Mouse (Mus musculus) ES-Bruce4 (cell line): ENCODE measurements around the gene Fgfr2. TPM values are rescaled to one million over a fixed set of nuclear protein-coding genes. Genes with fewer than 3 reads are reported as not detected.

Experiments used
- H3K27ac ChIP-seq: 2 replicates; pipeline ENCODE4 v1.5.1; 2012; ENCODE audit warnings: low read length, inconsistent platforms; ENCODE audit not compliant: insufficient read depth
- H3K27me3 ChIP-seq: 2 replicates; pipeline ENCODE4 v1.6.1; 2012; ENCODE audit warnings: mild to moderate bottlenecking, low read length, inconsistent platforms; ENCODE audit not compliant: control insufficient read depth, poor library complexity, insufficient read depth, severe bottlenecking
- H3K36me3 ChIP-seq: 2 replicates; pipeline ENCODE4 v1.6.1; 2012; ENCODE audit warnings: inconsistent platforms, mild to moderate bottlenecking, low read length, moderate library complexity; ENCODE audit not compliant: control insufficient read depth, poor library complexity, insufficient read depth, severe bottlenecking
- H3K4me1 ChIP-seq: one replicate; pipeline ENCODE4 v1.8.1; 2011; ENCODE audit warnings: low read length; ENCODE audit not compliant: control insufficient read depth, insufficient read depth
- H3K4me3 ChIP-seq: 2 replicates; pipeline ENCODE4 v1.5.1; 2011; ENCODE audit warnings: low read depth, mild to moderate bottlenecking, low read length
- H3K9ac ChIP-seq: 2 replicates; pipeline ENCODE4 v1.6.1; 2012; ENCODE audit warnings: low read depth, mild to moderate bottlenecking, inconsistent platforms; ENCODE audit not compliant: poor library complexity, severe bottlenecking
- H3K9me3 ChIP-seq: replicated peaks from 2 replicates; pipeline ENCODE4 v1.6.1; 2012; ENCODE audit warnings: mild to moderate bottlenecking, low read length, inconsistent platforms; ENCODE audit not compliant: control insufficient read depth, poor library complexity, insufficient read depth, severe bottlenecking
- CTCF ChIP-seq: IDR thresholded peaks from one replicate; pipeline ENCODE4 v1.8.1; 2011; ENCODE audit warnings: low read depth, low read length
- EP300 ChIP-seq: IDR thresholded peaks from 2 replicates; pipeline ENCODE4 v1.6.1; 2011; ENCODE audit warnings: low read depth, low read length; ENCODE audit not compliant: insufficient read depth
- POLR2A ChIP-seq: IDR thresholded peaks from one replicate; pipeline ENCODE4 v1.8.1; 2011; ENCODE audit warnings: low read length; ENCODE audit not compliant: insufficient read depth
- polyA plus RNA-seq: library from polyadenylated mRNA; stranded (reverse); fragments of >200 nt; gene quantifications from 2 replicates; pipeline ENCODE4 v1.2.4, GENCODE M21; 2011; ENCODE audit warnings: low read depth; ENCODE audit not compliant: missing spikeins, insufficient read depth, insufficient read length

Gene Fgfr2
- polyA plus RNA-seq, 1 experiment: 34.8 TPM

DNA sequence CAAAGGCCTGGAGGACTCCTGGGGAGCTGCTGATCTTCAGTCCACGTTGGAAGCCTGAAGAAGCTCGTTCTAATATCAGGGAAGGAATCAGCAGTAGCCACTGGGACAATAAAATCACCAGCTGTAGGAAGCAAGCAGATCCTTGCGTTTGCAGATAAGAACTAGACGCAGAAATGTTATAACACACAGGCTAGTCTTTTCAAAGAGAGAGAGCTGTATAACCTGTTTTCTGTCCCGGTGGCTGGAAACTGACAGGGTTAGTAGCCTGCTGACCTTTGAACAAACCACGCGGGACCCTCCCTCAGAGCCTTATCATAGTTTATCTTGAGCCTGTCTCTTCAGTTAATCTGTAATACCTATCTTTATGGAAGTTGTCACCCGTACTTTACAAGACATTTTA, 736.8 kb downstream of the Fgfr2 start:
- no peaks in the 10 kb centered on the region for H3K36me3 ChIP-seq
- no peaks in the 10 kb centered on the region for H3K27me3 ChIP-seq
- no peak overlapping the region for H3K9ac ChIP-seq
- H3K4me1 ChIP-seq: no peaks in the 10 kb centered on the region
- H3K9me3 ChIP-seq: no peaks in the 10 kb centered on the region
- TF ChIP-seq POLR2A: no peak
- no peak for TF ChIP-seq EP300
- no peak for TF ChIP-seq CTCF
- H3K27ac ChIP-seq: no peak overlapping the region
- H3K4me3 ChIP-seq: no peak overlapping the region

DNA sequence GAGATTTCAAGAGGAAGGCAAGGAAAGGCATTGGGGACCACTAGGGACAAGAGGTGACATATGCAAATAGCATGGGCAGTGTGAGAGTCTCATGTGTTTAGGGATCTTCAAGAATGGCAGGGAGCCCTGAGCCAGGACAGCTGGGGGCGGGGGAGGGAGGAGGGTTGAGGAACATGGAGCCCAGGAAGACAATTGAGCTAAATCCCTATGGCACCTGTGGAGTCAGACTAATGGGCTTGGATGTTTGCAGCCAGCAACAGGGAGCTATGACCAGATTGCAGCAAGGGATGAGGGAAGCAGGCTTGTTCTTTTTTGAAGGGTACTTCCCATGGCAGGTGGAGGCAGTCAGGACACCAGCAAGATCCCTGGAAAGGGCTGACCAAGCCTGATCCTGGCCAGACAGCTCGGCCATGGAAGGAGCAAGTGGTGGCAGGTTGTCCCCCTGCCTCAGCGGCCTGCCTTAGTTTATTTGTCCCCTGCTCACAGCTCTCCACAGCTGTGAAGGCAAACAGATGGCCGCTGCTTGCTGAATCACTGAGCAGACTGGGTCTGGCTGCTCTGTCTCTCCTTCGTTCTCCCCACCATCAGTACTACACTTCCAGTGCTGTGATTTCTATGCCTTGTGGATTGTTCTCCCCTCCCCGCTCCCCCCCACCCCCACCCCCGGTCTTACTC, 737.6 kb downstream of the Fgfr2 start:
- TF ChIP-seq EP300: no peak
- no peak for TF ChIP-seq CTCF
- TF ChIP-seq POLR2A: no peak
- no peak overlapping the region for H3K27ac ChIP-seq
- H3K27me3 ChIP-seq: no peaks in the 10 kb centered on the region
- no peaks in the 10 kb centered on the region for H3K36me3 ChIP-seq
- H3K4me1 ChIP-seq: no peaks in the 10 kb centered on the region
- no peaks in the 10 kb centered on the region for H3K9me3 ChIP-seq
- no peak overlapping the region for H3K9ac ChIP-seq
- H3K4me3 ChIP-seq: no peak overlapping the region

GRCm38 (mm10) chr7:132384736-132385455, 738.3 kb downstream of the Fgfr2 start:
- no peaks in the 10 kb centered on the region for H3K4me1 ChIP-seq
- H3K9ac ChIP-seq: no peak overlapping the region
- H3K27ac ChIP-seq: no peak overlapping the region
- TF ChIP-seq POLR2A (no peak), CTCF (no peak), EP300 (no peak)
- no peaks in the 10 kb centered on the region for H3K36me3 ChIP-seq
- no peak overlapping the region for H3K4me3 ChIP-seq
- H3K9me3 ChIP-seq: no peaks in the 10 kb centered on the region
- H3K27me3 ChIP-seq: no peaks in the 10 kb centered on the region

DNA sequence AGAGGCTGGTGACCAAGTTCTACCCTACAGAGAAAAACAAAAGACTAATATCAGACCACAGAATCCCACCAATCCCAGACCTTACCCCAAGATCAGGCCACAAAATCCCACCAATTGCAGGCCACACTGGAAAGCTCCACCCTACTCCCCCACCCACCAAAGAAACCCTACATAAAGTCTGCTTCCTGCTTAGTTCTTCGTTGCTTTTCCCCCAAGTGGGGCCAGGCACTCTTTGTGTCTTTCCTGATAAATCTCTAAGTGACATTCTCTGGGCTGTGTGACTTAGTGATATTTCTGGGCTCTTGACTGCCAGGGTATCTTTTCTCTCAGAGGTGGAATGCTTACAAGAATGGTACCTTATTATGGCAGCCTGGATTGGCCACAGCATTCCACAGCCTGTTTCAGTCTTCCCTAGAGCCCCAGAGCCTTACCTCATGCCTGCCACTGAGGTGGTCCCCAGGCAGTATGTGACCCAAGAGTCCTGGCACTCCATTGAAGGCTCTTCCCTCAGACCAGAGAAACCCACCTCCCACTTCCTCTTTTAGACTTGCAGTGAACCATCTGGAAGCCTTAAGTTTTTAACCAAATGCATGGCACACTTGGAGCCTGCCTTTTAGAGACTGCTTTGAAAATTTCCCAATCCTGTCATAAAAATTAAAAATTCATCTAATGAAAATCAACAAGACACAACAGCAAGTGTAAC, 742.4 kb downstream of the Fgfr2 start:
- Histone ChIP-seq H3K36me3 (no peaks in the 10 kb centered on the region), H3K27ac (no peak overlapping the region)
- no peak for TF ChIP-seq EP300
- TF ChIP-seq CTCF: no peak
- no peak for TF ChIP-seq POLR2A

GRCm38 (mm10) chr7:132377913-132378312, 745.2 kb downstream of the Fgfr2 start:
- no peak for TF ChIP-seq CTCF
- no peak for TF ChIP-seq POLR2A
- no peak for TF ChIP-seq EP300
- H3K4me1 ChIP-seq: no peaks in the 10 kb centered on the region
- no peak overlapping the region for H3K27ac ChIP-seq
- no peak overlapping the region for H3K4me3 ChIP-seq
- H3K27me3 ChIP-seq: no peaks in the 10 kb centered on the region
- H3K9ac ChIP-seq: no peak overlapping the region
- no peaks in the 10 kb centered on the region for H3K9me3 ChIP-seq
- H3K36me3 ChIP-seq: no peaks in the 10 kb centered on the region

More for the DNA sequence above, 742.4 kb downstream of the Fgfr2 start:
- H3K9ac ChIP-seq: no peak overlapping the region
- no peaks in the 10 kb centered on the region for H3K27me3 ChIP-seq
- H3K4me3 ChIP-seq: no peak overlapping the region
- H3K9me3 ChIP-seq: no peaks in the 10 kb centered on the region
- H3K4me1 ChIP-seq: no peaks in the 10 kb centered on the region
